Mouse (Mus musculus) G1E (cell line): ENCODE data around the gene Kat14. TPM values are rescaled to one million over a fixed set of nuclear protein-coding genes. Genes with fewer than 3 reads are reported as not detected.

Experiments used
- ATAC-seq: 2 replicates; pipeline ENCODE4 v1.8.0; 2016; ENCODE audit warnings: mild to moderate bottlenecking; ENCODE audit not compliant: insufficient number of reproducible peaks, poor library complexity, low FRiP score, severe bottlenecking; ENCODE audit errors: extremely low read depth
- DNase-seq: peaks from one replicate; pipeline ENCODE4 v3.0.0; 2012; ENCODE audit warnings: low spot score
- H3K27me3 ChIP-seq: 2 replicates; pipeline ENCODE4 v1.6.1; 2012; ENCODE audit warnings: mild to moderate bottlenecking, low read length, inconsistent platforms; ENCODE audit not compliant: insufficient read depth
- H3K36me3 ChIP-seq: replicated peaks from 2 replicates; pipeline ENCODE3; 2012; ENCODE audit warnings: mild to moderate bottlenecking, inconsistent platforms
- H3K4me1 ChIP-seq: 2 replicates; pipeline ENCODE4 v1.6.1; 2012; ENCODE audit warnings: low read depth, low read length, inconsistent platforms, mixed read lengths; ENCODE audit not compliant: insufficient read depth
- H3K4me3 ChIP-seq: 2 replicates; pipeline ENCODE4 v1.5.1; 2012; ENCODE audit warnings: low read depth, mild to moderate bottlenecking, inconsistent platforms, low read length, moderate library complexity, mixed read lengths
- H3K9me3 ChIP-seq: replicated peaks from 2 replicates; pipeline ENCODE4 v1.6.1; 2012; ENCODE audit warnings: inconsistent platforms
- CTCF ChIP-seq: IDR thresholded peaks from 2 replicates; pipeline ENCODE4 v1.5.1; 2012; ENCODE audit warnings: low read depth, low read length, inconsistent platforms, mixed read lengths
- GATA1 ChIP-seq: IDR thresholded peaks from 2 replicates; pipeline ENCODE4 v1.6.1; 2012; ENCODE audit warnings: borderline replicate concordance, low read length, inconsistent platforms, mixed read lengths
- GATA2 ChIP-seq: IDR thresholded peaks from 2 replicates; pipeline ENCODE4 v1.6.1; 2012; ENCODE audit warnings: low read depth, low read length, inconsistent platforms, borderline replicate concordance
- POLR2AphosphoS5 ChIP-seq: IDR thresholded peaks from 2 replicates; pipeline ENCODE4 v1.6.1; 2012; ENCODE audit warnings: low read depth, low read length, inconsistent platforms; ENCODE audit not compliant: insufficient replicate concordance
- TAL1 ChIP-seq: conservative IDR thresholded peaks from 2 replicates; pipeline ENCODE4 v1.6.1; 2012; ENCODE audit warnings: low read depth, low read length, inconsistent platforms, mixed read lengths
- polyA plus RNA-seq: library from polyadenylated mRNA; stranded (reverse); fragments of >175 nt; gene quantifications from 2 replicates; pipeline ENCODE4 v1.2.3, GENCODE M21; 2012
- total RNA-seq, 2 experiments: library from RNA; stranded (forward) in 1 of 2; stranded (reverse) in 1 of 2; fragments of 200-1000 nt in 1 of 2; fragments of >200 nt in 1 of 2; fragmentation: Nextera tagmentation in 1 of 2; gene quantifications; 2 replicates each; pipeline ENCODE4 v1.2.3; 2014 to 2017

Kat14 gene
- total and polyA plus RNA-seq, 3 experiments = 24.5 to 50.2 (median 26.3) TPM

DNA sequence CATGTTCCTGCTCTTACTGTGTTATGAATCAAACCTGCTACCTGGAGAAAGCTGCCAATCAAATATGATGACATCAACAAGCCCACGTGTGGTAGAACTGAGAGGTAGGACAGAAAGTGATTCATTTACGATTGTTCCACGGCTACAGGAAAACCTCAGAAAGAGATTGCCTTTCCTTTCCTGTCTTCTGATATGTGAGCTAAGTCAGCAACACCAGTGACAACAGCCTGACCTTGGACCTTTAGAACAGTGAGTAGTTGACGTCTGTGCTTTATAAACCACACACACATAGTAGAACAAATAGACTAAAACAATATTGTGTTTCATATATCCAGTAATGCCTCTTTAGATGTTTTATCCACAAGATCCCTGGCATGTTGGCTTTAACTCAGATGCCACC, 25.6 kb upstream of the Kat14 start:
- no peaks in the 10 kb centered on the region for H3K27me3 ChIP-seq
- DNase-seq = no peak
- H3K9me3 ChIP-seq = no peaks in the 10 kb centered on the region
- no peak for ATAC-seq
- H3K4me1 ChIP-seq = no peaks in the 10 kb centered on the region
- H3K36me3 ChIP-seq = no peaks in the 10 kb centered on the region
- TF ChIP-seq GATA1 (no peak), TAL1 (no peak), CTCF (no peak), GATA2 (no peak), POLR2AphosphoS5 (no peak)
- no peak overlapping the region for H3K4me3 ChIP-seq

DNA sequence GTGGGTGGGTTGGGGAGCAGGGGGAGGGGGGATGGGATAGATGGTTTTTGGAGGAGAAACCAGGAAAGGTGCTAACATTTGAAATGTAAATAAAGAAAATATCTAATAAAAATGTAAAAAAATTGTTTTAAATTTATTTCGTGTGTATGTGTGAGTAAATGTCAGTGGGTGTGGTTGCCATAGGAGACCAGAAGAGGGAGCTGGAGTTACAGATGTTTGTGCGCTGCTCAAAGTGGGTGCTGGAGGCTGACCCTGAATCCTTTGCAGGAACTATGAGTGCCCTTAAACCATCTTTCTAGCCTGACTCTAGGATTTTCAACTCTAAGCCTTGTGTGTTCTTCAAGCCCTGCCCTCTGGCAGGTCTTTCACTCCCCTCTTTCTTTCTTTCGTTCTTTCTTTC, 20.3 kb upstream of the Kat14 start:
- ATAC-seq (peak; percentile 28; the same call in 1 of the 2 replicates), DNase-seq (no peak)
- Histone ChIP-seq H3K36me3 (no peaks in the 10 kb centered on the region), H3K9me3 (no peaks in the 10 kb centered on the region), H3K4me3 (no peak overlapping the region), H3K27me3 (no peaks in the 10 kb centered on the region), H3K4me1 (no peaks in the 10 kb centered on the region)
- TF ChIP-seq GATA2 = no peak
- TF ChIP-seq POLR2AphosphoS5 = no peak
- TF ChIP-seq GATA1 = no peak
- no peak for TF ChIP-seq TAL1
- TF ChIP-seq CTCF = no peak

GRCm38 (mm10) chr2:144352843-144353242, 15.9 kb upstream of the Kat14 start:
- Histone ChIP-seq H3K36me3 (no peaks in the 10 kb centered on the region), H3K27me3 (peaks cover 7% of the 10 kb centered on the region), H3K9me3 (no peaks in the 10 kb centered on the region), H3K4me1 (no peaks in the 10 kb centered on the region), H3K4me3 (no peak overlapping the region)
- no peak for TF ChIP-seq TAL1
- TF ChIP-seq GATA2 = no peak
- TF ChIP-seq GATA1 = no peak
- no peak for TF ChIP-seq POLR2AphosphoS5
- no peak for TF ChIP-seq CTCF
- ATAC-seq = no peak
- no peak for DNase-seq

- H3K4me3 ChIP-seq = peak overlapping the region; percentile 83
- H3K4me1 ChIP-seq = peaks cover 23% of the 10 kb centered on the region
- no peaks in the 10 kb centered on the region for H3K9me3 ChIP-seq
- TF ChIP-seq TAL1 (no peak), POLR2AphosphoS5 (no peak), GATA2 (no peak), CTCF (no peak), GATA1 (no peak)
- peaks cover 23% of the 10 kb centered on the region for H3K36me3 ChIP-seq
- H3K27me3 ChIP-seq = no peaks in the 10 kb centered on the region
- ATAC-seq (peak; percentile 55), DNase-seq (peak; percentile 60)
Observed at GRCm38 (mm10) chr2:144369020-144369421, 238 bp downstream of the Kat14 start.

- Histone ChIP-seq H3K36me3 (peaks cover 28% of the 10 kb centered on the region), H3K27me3 (no peaks in the 10 kb centered on the region), H3K9me3 (no peaks in the 10 kb centered on the region), H3K4me3 (peak overlapping the region; percentile 83), H3K4me1 (peaks cover 23% of the 10 kb centered on the region)
- ATAC-seq = no peak
- TF ChIP-seq GATA1 (no peak), CTCF (no peak), TAL1 (no peak), POLR2AphosphoS5 (no peak)
- DNase-seq = no peak
Observed at GRCm38 (mm10) chr2:144369511-144369910, 728 bp downstream of the Kat14 start.

GRCm38 (mm10) chr2:144371566-144371965, 2.8 kb downstream of the Kat14 start:
- peaks cover 45% of the 10 kb centered on the region for H3K36me3 ChIP-seq

GRCm38 (mm10) chr2:144373063-144373462, 4.3 kb downstream of the Kat14 start:
- DNase-seq (no peak), ATAC-seq (no peak)
- no peak overlapping the region for H3K4me3 ChIP-seq
- H3K9me3 ChIP-seq = no peaks in the 10 kb centered on the region
- H3K36me3 ChIP-seq = peaks cover 58% of the 10 kb centered on the region
- TF ChIP-seq TAL1 (no peak), POLR2AphosphoS5 (no peak), GATA1 (no peak), CTCF (no peak), GATA2 (no peak)
- H3K4me1 ChIP-seq = peaks cover 20% of the 10 kb centered on the region
- H3K27me3 ChIP-seq = no peaks in the 10 kb centered on the region

More at GRCm38 (mm10) chr2:144371566-144371965, 2.8 kb downstream of the Kat14 start:
- ATAC-seq = no peak
- TF ChIP-seq CTCF = no peak
- TF ChIP-seq GATA1 = no peak
- no peak for TF ChIP-seq POLR2AphosphoS5
- TF ChIP-seq TAL1 = no peak
- no peak for TF ChIP-seq GATA2
- no peaks in the 10 kb centered on the region for H3K9me3 ChIP-seq
- no peak overlapping the region for H3K4me3 ChIP-seq
- H3K4me1 ChIP-seq = peaks cover 23% of the 10 kb centered on the region
- H3K27me3 ChIP-seq = no peaks in the 10 kb centered on the region
- no peak for DNase-seq
